18 mouse cellular contexts compared by ENCODE assay signal in genomic region chr16:66612624-66613023, GRCm38 (mm10).
"Had no signal": no experiment of that assay in that cellular context is flagged by ENCODE, and none has a peak within 500 bp of the region (broad histone marks: within the 10 kb centered on the region; RNA-seq: fewer than 3 reads in every experiment).

No protein-coding gene starts in this region.

- H3K4me2 ChIP-seq: liver, embryonic 15.5 days; lung, embryonic 15.5 days; midbrain, embryonic 11.5 days; neural tube, embryonic 13.5 days; stomach, embryonic 15.5 days had no signal

- H3K9me3 ChIP-seq: liver, embryonic 15.5 days; lung, embryonic 15.5 days; megakaryocyte, embryonic 14.5 days; neural tube, embryonic 13.5 days; stomach, embryonic 15.5 days had no signal

- H3K27me3 ChIP-seq: liver, embryonic 15.5 days; lung, embryonic 15.5 days; megakaryocyte, embryonic 14.5 days; neural tube, embryonic 13.5 days; stomach, embryonic 15.5 days had no signal

- H3K4me1 ChIP-seq: liver, embryonic 15.5 days; lung, embryonic 15.5 days; megakaryocyte, embryonic 14.5 days; neural tube, embryonic 13.5 days; stomach, embryonic 15.5 days had no signal

- ATAC-seq: liver, postnatal 0 days; lung, postnatal 0 days had no signal

- H3K4me3 ChIP-seq: liver, embryonic 15.5 days; lung, embryonic 15.5 days; megakaryocyte, embryonic 14.5 days; neural tube, embryonic 13.5 days; stomach, embryonic 15.5 days had no signal

- H3K9ac ChIP-seq: liver, embryonic 15.5 days; liver, postnatal 0 days; lung, embryonic 15.5 days; neural tube, embryonic 13.5 days; stomach, embryonic 15.5 days had no signal

- H3K27ac ChIP-seq: liver, embryonic 15.5 days; lung, embryonic 15.5 days; macrophage; neural tube, embryonic 13.5 days; stomach, embryonic 15.5 days; stomach, postnatal 0 days had no signal

- DNase-seq: liver, postnatal 0 days; lung, adult 2 months; lung, postnatal 14 days; lung, postnatal 36 days; midbrain, embryonic 14.5 days; right cerebral cortex, postnatal 14 days; thymus, adult 2 months; thymus, postnatal 25 days; thymus, postnatal 4 days had no signal

- H3K36me3 ChIP-seq: liver, embryonic 15.5 days; lung, embryonic 15.5 days; neural tube, embryonic 13.5 days; stomach, embryonic 15.5 days had no signal
